Mouse (Mus musculus): Measurements from ENCODE around the gene Ttll3. TPM values are rescaled to one million over a fixed set of nuclear protein-coding genes. Genes with fewer than 3 reads are reported as not detected.
A peak's percentile ranks its signal among the peaks of the same experiment; 100 is the strongest.

Ttll3 gene
- polyA plus RNA-seq, 1 experiment: 1.6 TPM

DNA sequence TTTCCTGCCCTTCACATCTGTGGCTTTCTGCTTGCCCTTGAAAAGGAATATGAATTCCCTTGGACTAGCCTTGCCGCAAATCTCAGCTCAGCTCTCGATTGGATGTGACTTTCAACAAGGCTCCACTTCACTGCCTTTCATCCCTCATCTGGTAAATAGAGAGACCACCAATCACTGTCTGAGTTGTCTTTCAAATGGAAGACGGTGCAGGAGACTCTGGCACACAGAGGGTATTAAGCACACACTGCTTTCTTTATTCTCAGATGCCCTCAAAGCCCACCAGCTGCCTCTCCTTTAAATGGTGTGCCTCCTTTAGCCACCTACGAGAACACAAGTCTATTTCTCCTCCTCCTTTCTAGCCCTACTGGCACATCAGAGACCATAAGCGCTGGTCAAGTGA is 20.5 kb upstream of the Ttll3 start:
- TF ChIP-seq MYOD1 (IDR thresholded peaks at IDR 0.05; ENCODE audit: control insufficient read depth, insufficient read length, low read depth): no peak
- no peak for TF ChIP-seq USF1 (IDR thresholded peaks at IDR 0.05; ENCODE audit: low read depth)
- TF ChIP-seq FOSL1 (IDR thresholded peaks at IDR 0.05; ENCODE audit: insufficient read depth, low read length, poor library complexity, severe bottlenecking): no peak
- TF ChIP-seq MAX (IDR thresholded peaks at IDR 0.05): no peak
- TF ChIP-seq CEBPB (IDR thresholded peaks at IDR 0.05; ENCODE audit: low read depth): no peak
- no peak for TF ChIP-seq MYOG (IDR thresholded peaks at IDR 0.05; ENCODE audit: control insufficient read depth, extremely low read depth, insufficient read length)
- TF ChIP-seq CTCF (IDR thresholded peaks at IDR 0.05; ENCODE audit: control insufficient read depth, insufficient read depth, insufficient read length): no peak
- no peak overlapping the region for H3K4me3 ChIP-seq (ENCODE audit: insufficient read depth, poor library complexity, severe bottlenecking)

DNA sequence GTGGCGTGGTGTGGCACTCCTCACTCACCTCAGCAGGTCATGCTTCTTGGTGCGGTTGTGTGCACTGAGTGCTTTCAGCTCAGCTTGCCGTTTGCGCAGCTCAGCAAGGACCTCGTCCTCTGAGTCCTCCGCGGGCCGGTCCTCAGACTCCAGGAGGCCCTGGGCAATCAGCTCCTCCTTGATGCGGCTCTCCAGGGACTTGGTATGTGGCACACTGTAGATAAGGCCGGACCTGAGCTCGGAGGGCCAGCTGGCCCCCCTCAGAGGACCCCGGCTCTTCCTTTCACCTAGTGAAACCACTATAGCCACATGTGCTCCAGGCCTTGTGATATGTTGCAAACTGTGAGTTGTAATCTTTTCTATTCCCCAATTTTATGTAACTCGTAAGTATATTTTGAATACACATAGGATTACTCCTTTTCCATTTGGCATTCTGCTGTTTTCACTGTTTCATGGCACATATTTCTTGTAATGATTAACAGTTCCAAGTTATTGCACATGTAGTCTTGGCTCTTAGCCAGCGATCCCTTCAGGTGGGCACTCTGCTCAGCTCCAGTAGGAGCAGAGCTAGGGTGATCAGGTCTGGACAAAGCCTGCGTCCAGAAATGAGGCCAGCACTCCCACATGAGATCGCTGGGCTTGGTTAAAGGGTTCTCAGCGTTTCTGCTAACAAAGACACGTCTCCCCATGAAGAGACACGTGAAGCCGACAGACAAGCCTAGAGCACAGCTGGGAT is 18.7 kb upstream of the Ttll3 start:
- TF ChIP-seq MYOG (IDR thresholded peaks at IDR 0.05; ENCODE audit: control insufficient read depth, extremely low read depth, insufficient read length) (no peak), MAX (IDR thresholded peaks at IDR 0.05) (no peak), USF1 (IDR thresholded peaks at IDR 0.05; ENCODE audit: low read depth) (no peak), CEBPB (IDR thresholded peaks at IDR 0.05; ENCODE audit: low read depth) (no peak), FOSL1 (IDR thresholded peaks at IDR 0.05; ENCODE audit: insufficient read depth, low read length, poor library complexity, severe bottlenecking) (no peak)

More for the DNA sequence above, 20.5 kb upstream of the Ttll3 start:
- Histone ChIP-seq H3K36me3 (ENCODE audit: control insufficient read depth, insufficient read depth) (peaks cover 16% of the 10 kb centered on the region), H3K79me2 (ENCODE audit: control insufficient read depth, insufficient read depth) (no peaks in the 10 kb centered on the region), H3K79me3 (ENCODE audit: low read depth) (no peaks in the 10 kb centered on the region), H3K27me3 (ENCODE audit: control insufficient read depth, insufficient read depth, insufficient read length) (no peaks in the 10 kb centered on the region), H3ac (ENCODE audit: control insufficient read depth, insufficient read length, low read depth) (no peak overlapping the region)

DNA sequence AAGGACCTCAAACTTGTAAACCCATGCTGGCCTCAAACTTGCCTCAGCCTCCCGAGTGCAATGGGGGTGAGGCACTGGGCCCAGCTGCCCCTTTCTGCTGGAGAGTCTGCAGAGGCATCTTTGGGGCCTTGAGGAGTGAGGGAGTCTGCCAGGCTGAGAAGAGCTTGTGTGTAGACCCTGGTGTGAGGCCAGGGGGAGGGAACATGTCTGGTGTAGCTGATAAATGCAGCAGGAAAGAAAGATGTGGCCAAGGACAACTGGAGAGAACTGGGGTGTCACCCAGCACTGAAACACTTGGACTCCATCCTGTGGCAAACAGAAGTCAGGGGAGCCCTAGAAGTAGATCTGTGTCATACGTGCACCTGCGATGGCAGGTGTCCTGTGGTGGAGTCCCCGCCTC is 15.6 kb upstream of the Ttll3 start:
- Histone ChIP-seq H3K4me3 (ENCODE audit: insufficient read depth, poor library complexity, severe bottlenecking) (no peak overlapping the region), H3K79me2 (ENCODE audit: control insufficient read depth, insufficient read depth) (peaks cover 6% of the 10 kb centered on the region), H3K79me3 (ENCODE audit: low read depth) (peaks cover 5% of the 10 kb centered on the region), H3K27me3 (ENCODE audit: control insufficient read depth, insufficient read depth, insufficient read length) (no peaks in the 10 kb centered on the region), H3ac (ENCODE audit: control insufficient read depth, insufficient read length, low read depth) (no peak overlapping the region), H3K36me3 (ENCODE audit: control insufficient read depth, insufficient read depth) (peaks cover 26% of the 10 kb centered on the region)
- no peak for TF ChIP-seq CTCF (IDR thresholded peaks at IDR 0.05; ENCODE audit: control insufficient read depth, insufficient read depth, insufficient read length)
- TF ChIP-seq MYOD1 (IDR thresholded peaks at IDR 0.05; ENCODE audit: control insufficient read depth, insufficient read length, low read depth): no peak
- TF ChIP-seq MAX (IDR thresholded peaks at IDR 0.05): no peak
- no peak for TF ChIP-seq MYOG (IDR thresholded peaks at IDR 0.05; ENCODE audit: control insufficient read depth, extremely low read depth, insufficient read length)

More for the DNA sequence above, 18.7 kb upstream of the Ttll3 start:
- Histone ChIP-seq H3K79me3 (ENCODE audit: low read depth) (no peaks in the 10 kb centered on the region), H3K27me3 (ENCODE audit: control insufficient read depth, insufficient read depth, insufficient read length) (no peaks in the 10 kb centered on the region), H3K36me3 (ENCODE audit: control insufficient read depth, insufficient read depth) (peaks cover 23% of the 10 kb centered on the region), H3K79me2 (ENCODE audit: control insufficient read depth, insufficient read depth) (no peaks in the 10 kb centered on the region), H3ac (ENCODE audit: control insufficient read depth, insufficient read length, low read depth) (no peak overlapping the region), H3K4me3 (ENCODE audit: insufficient read depth, poor library complexity, severe bottlenecking) (no peak overlapping the region)

DNA sequence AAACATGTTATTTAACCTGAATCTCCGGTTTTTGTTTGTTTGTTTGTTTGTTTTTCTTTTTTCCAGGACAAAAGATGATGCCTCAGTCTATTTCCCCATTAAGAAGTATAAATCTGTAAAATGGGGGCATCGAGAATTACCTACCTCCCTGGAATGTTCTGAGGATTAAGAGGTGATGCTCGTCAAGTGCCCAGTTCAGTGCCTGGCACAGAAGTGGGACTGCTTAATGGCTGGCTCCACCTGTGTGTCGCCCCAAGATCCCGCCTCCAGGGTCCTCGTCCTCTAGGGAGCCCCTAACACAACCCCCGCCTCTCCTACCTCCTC is 11.9 kb upstream of the Ttll3 start:
- Histone ChIP-seq H3K27me3 (ENCODE audit: control insufficient read depth, insufficient read depth, insufficient read length) (no peaks in the 10 kb centered on the region), H3K4me3 (ENCODE audit: insufficient read depth, poor library complexity, severe bottlenecking) (peak overlapping the region; percentile 100), H3K36me3 (ENCODE audit: control insufficient read depth, insufficient read depth) (peaks cover 41% of the 10 kb centered on the region), H3ac (ENCODE audit: control insufficient read depth, insufficient read length, low read depth) (peak overlapping the region; percentile 49), H3K79me3 (ENCODE audit: low read depth) (peaks cover 40% of the 10 kb centered on the region), H3K79me2 (ENCODE audit: control insufficient read depth, insufficient read depth) (peaks cover 43% of the 10 kb centered on the region)
- no peak for TF ChIP-seq CEBPB (IDR thresholded peaks at IDR 0.05; ENCODE audit: low read depth)
- TF ChIP-seq MYOG (IDR thresholded peaks at IDR 0.05; ENCODE audit: control insufficient read depth, extremely low read depth, insufficient read length): no peak
- TF ChIP-seq MYOD1 (IDR thresholded peaks at IDR 0.05; ENCODE audit: control insufficient read depth, insufficient read length, low read depth): no peak

DNA sequence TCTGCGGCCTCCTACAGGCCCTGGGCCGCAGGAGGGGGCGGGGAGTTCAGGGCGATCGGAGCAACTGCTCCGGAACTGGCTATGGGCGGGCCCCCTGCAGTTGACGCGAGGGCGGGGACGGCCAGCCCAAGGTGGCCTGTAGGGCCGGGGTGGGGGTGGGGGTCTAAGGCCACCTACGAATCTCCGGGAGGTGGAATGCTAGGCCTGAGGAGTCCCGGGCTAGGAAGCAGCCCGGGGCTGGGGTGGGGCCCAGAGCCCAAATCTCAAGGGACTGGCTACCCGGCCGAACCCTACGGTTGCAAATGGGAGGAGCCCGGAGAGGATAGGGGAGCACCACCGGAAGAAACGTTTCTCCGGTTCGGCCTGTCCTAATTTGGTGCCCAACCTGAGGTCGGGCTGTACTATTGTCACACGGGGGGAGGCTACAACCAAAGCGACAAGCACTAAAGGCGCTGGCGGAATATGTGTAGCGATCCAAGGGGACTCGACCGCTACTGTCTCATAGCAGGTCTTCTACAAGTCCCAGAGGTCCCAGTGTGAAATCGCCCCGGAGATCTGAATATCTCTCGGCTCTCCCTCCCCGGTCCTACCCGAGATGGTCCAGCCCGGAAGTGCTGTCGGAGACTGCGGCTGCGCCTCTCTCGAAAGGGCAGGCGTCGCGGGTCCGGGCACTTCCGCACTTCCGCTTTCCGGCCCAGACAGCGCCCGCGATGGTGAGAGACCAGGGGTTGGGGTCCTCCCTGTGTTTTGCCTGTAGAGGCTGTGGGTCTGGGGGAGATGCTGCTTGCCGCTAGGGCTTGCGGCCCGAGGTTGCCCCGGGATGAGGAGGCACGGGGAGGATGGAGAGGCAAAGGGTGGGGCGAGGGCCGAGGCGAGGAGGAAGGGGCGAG is 11.3 kb upstream of the Ttll3 start, which contains the start of the genes Tada3 and Arpc4:
TSS of gene Tada3 (minus strand) at position 388 of the 890 bp plus-strand sequence.
TSS of gene Arpc4 (plus strand) at position 620 of the 890 bp plus-strand sequence.
- peaks cover 47% of the 10 kb centered on the region for H3K36me3 ChIP-seq (ENCODE audit: control insufficient read depth, insufficient read depth)
- peaks cover 41% of the 10 kb centered on the region for H3K79me3 ChIP-seq (ENCODE audit: low read depth)
- peak within 1 kb of the TSS; percentile 100 for H3K4me3 ChIP-seq (ENCODE audit: insufficient read depth, poor library complexity, severe bottlenecking)
- TF ChIP-seq MYOD1 (IDR thresholded peaks at IDR 0.05; ENCODE audit: control insufficient read depth, insufficient read length, low read depth): no peak
- no peak for TF ChIP-seq USF1 (IDR thresholded peaks at IDR 0.05; ENCODE audit: low read depth)
- TF ChIP-seq CEBPB (IDR thresholded peaks at IDR 0.05; ENCODE audit: low read depth): no peak
- peaks cover 49% of the 10 kb centered on the region for H3K79me2 ChIP-seq (ENCODE audit: control insufficient read depth, insufficient read depth)
- H3ac ChIP-seq (ENCODE audit: control insufficient read depth, insufficient read length, low read depth): peak within 1 kb of the TSS; percentile 94
- no peaks in the 10 kb centered on the region for H3K27me3 ChIP-seq (ENCODE audit: control insufficient read depth, insufficient read depth, insufficient read length)

DNA sequence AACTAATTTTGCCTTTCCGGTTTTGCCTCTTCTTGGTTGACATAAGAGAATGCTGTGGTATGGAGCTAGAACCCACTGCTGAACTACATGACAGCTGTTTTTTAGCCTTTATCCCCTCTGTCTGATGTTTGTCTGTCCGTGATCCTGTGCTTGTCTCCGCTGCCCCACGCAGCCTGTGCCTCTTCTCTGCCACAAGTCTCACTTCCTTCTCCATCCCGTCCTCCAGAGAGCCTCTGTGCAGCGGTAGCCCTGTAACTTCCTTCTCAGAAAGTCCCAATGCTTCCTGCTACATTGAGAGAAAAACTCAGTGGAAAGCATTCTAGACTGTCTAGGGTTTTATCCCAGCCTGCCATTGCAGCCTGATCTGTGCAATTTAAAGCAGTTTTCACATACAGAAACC is 9.8 kb upstream of the Ttll3 start:
- peaks cover 41% of the 10 kb centered on the region for H3K79me3 ChIP-seq (ENCODE audit: low read depth)
- H3K27me3 ChIP-seq (ENCODE audit: control insufficient read depth, insufficient read depth, insufficient read length): no peaks in the 10 kb centered on the region
- H3K36me3 ChIP-seq (ENCODE audit: control insufficient read depth, insufficient read depth): peaks cover 55% of the 10 kb centered on the region
- H3ac ChIP-seq (ENCODE audit: control insufficient read depth, insufficient read length, low read depth): peak overlapping the region; percentile 21
- no peak for TF ChIP-seq CTCF (IDR thresholded peaks at IDR 0.05; ENCODE audit: control insufficient read depth, insufficient read depth, insufficient read length)
- TF ChIP-seq MAX (IDR thresholded peaks at IDR 0.05): no peak
- no peak for TF ChIP-seq USF1 (IDR thresholded peaks at IDR 0.05; ENCODE audit: low read depth)
- no peak for TF ChIP-seq CEBPB (IDR thresholded peaks at IDR 0.05; ENCODE audit: low read depth)
- TF ChIP-seq MYOG (IDR thresholded peaks at IDR 0.05; ENCODE audit: control insufficient read depth, extremely low read depth, insufficient read length): no peak
- no peak for TF ChIP-seq MYOD1 (IDR thresholded peaks at IDR 0.05; ENCODE audit: control insufficient read depth, insufficient read length, low read depth)
- no peak for TF ChIP-seq FOSL1 (IDR thresholded peaks at IDR 0.05; ENCODE audit: insufficient read depth, low read length, poor library complexity, severe bottlenecking)
- peak overlapping the region; percentile 100 for H3K4me3 ChIP-seq (ENCODE audit: insufficient read depth, poor library complexity, severe bottlenecking)
- H3K79me2 ChIP-seq (ENCODE audit: control insufficient read depth, insufficient read depth): peaks cover 57% of the 10 kb centered on the region

Data from C2C12 (cell line).